Mouse (Mus musculus): ENCODE measurements at regions not wholly inside any gene's neighbourhood (a gene's known extent, or its start where the extent isn't known, plus 50 kb on each side); places are given as distances from the start of the nearest gene placed in this dataset.

GRCm38 (mm10) chr5:91729415-91729814 lies 212.0 kb downstream of the Parm1 start:
- no peak for TF ChIP-seq TCF12 (IDR thresholded peaks at IDR 0.05; ENCODE audit: insufficient read depth, poor library complexity, severe bottlenecking)
- no peak for TF ChIP-seq POLR2A (IDR thresholded peaks at IDR 0.05; ENCODE audit: insufficient read length, low read depth)
- TF ChIP-seq POLR2AphosphoS2 (IDR thresholded peaks at IDR 0.05; ENCODE audit: insufficient read length, low read depth), result no peak
- TF ChIP-seq USF1 (IDR thresholded peaks at IDR 0.05; ENCODE audit: low read depth), result no peak
